Mouse (Mus musculus): ENCODE measurements around the gene Pth2.

- TF ChIP-seq POLR2A (IDR thresholded peaks at IDR 0.05; ENCODE audit: borderline replicate concordance, insufficient read depth, low read length): no peak
- TF ChIP-seq CTCF (IDR thresholded peaks at IDR 0.05; ENCODE audit: borderline replicate concordance, insufficient read depth, low read depth, low read length): no peak
These were observed 31.1 kb downstream of the Pth2 start, which contains the start of gene Dkkl1 for GRCm38 (mm10) chr7:45211851-45212251.
